Mouse (Mus musculus) kidney, embryonic 14.5 days (tissue): ENCODE measurements around the gene Pex5. TPM values are rescaled to one million over a fixed set of nuclear protein-coding genes. Genes with fewer than 3 reads are reported as not detected.
"Not testable (repeated sequence)": the region's sequence is repeated elsewhere in the genome, so short reads cannot be mapped to it uniquely, and the experiment has no call there.

Experiments
- ATAC-seq: fragments of 200-750 bp; cut with Nextera tagmentation; 2 replicates; pipeline ENCODE4 v1.8.0; 2017; ENCODE audit warnings: moderate number of reproducible peaks, mild to moderate bottlenecking, moderate TSS enrichment, moderate library complexity; ENCODE audit not compliant: low FRiP score, low TSS enrichment
- H3K27ac ChIP-seq: fragments of 300-500 bp; sonication (generic); 2 replicates; pipeline ENCODE4 v1.5.1; 2014; ENCODE audit warnings: low read depth, mild to moderate bottlenecking, low read length, moderate library complexity, mixed read lengths
- H3K27me3 ChIP-seq: fragments of 300-500 bp; sonication (generic); 2 replicates; pipeline ENCODE4 v1.6.1; 2014; ENCODE audit warnings: mild to moderate bottlenecking, low read length; ENCODE audit not compliant: control insufficient read depth, insufficient read depth
- H3K36me3 ChIP-seq: fragments of 300-500 bp; sonication (generic); 2 replicates; pipeline ENCODE4 v1.6.1; 2014; ENCODE audit warnings: low read length, mixed read lengths; ENCODE audit not compliant: control insufficient read depth, insufficient read depth
- H3K4me1 ChIP-seq: fragments of 300-500 bp; sonication (generic); 2 replicates; pipeline ENCODE4 v1.6.1; 2014; ENCODE audit warnings: low read length, mixed read lengths; ENCODE audit not compliant: control insufficient read depth, insufficient read depth
- H3K4me2 ChIP-seq: fragments of 300-500 bp; sonication (generic); replicated peaks from 2 replicates; pipeline ENCODE4 v1.6.1; 2014; ENCODE audit warnings: low read depth, mild to moderate bottlenecking, low read length
- H3K4me3 ChIP-seq: fragments of 300-500 bp; sonication (generic); 2 replicates; pipeline ENCODE4 v1.5.1; 2014; ENCODE audit warnings: mild to moderate bottlenecking, low read length
- H3K9ac ChIP-seq: fragments of 300-500 bp; sonication (generic); 2 replicates; pipeline ENCODE4 v1.6.1; 2014; ENCODE audit warnings: low read depth, mild to moderate bottlenecking, low read length, moderate library complexity
- H3K9me3 ChIP-seq: fragments of 300-500 bp; sonication (generic); 2 replicates; pipeline ENCODE4 v1.6.1; 2016; ENCODE audit warnings: low read length; ENCODE audit not compliant: control insufficient read depth
- WGBS: fragments of 180-500 bp; shearing (Covaris S2); extraction: QIAGEN DNeasy Blood & Tissue Kit; methylation state at CpG from one replicate; pipeline ENCODE4 v1.1.7; 2014; 5-methylcytosine and 5-hydroxymethylcytosine counted together
- polyA plus RNA-seq: library from polyadenylated mRNA; unstranded; fragments of >200 nt; fragmentation: Nextera tagmentation; extraction: Ambion mirVana; gene quantifications from 2 replicates; pipeline ENCODE4 v1.2.1, GENCODE M21; 2014

Pex5 gene
- polyA plus RNA-seq, 1 experiment from 2014 or later: 35.3 TPM

GRCm38 (mm10) chr6:124415347-124416088 is 651 bp upstream of the Pex5 start:
- WGBS: 4% methylated on average over 21 of the region's 21 CpGs
- Histone ChIP-seq H3K4me1 (peaks cover 7% of the 10 kb centered on the region; the same call in 1 of the 2 replicates), H3K27me3 (no peaks in the 10 kb centered on the region), H3K9me3 (no peaks in the 10 kb centered on the region), H3K36me3 (peaks cover 20% of the 10 kb centered on the region), H3K9ac (peak overlapping the region; percentile 84), H3K4me3 (peak overlapping the region; percentile 86), H3K4me2 (peak overlapping the region; percentile 59), H3K27ac (peak overlapping the region; percentile 65; the same call in 1 of the 2 replicates)
- peak; percentile 60 for ATAC-seq

GRCm38 (mm10) chr6:124414150-124414926 is 529 bp downstream of the Pex5 start:
- Histone ChIP-seq H3K9me3 (no peaks in the 10 kb centered on the region), H3K27ac (peak overlapping the region; percentile 73), H3K4me3 (peak overlapping the region; percentile 86), H3K27me3 (no peaks in the 10 kb centered on the region), H3K9ac (peak overlapping the region; percentile 84), H3K4me2 (peak overlapping the region; percentile 59), H3K4me1 (peaks cover 7% of the 10 kb centered on the region; the same call in 1 of the 2 replicates), H3K36me3 (peaks cover 20% of the 10 kb centered on the region)
- ATAC-seq: peak; percentile 73
- 2% methylated on average over 43 of the region's 45 CpGs for WGBS

GRCm38 (mm10) chr6:124413770-124414149 is 1.1 kb downstream of the Pex5 start:
- Histone ChIP-seq H3K4me3 (peak overlapping the region; percentile 86), H3K27me3 (no peaks in the 10 kb centered on the region), H3K4me2 (peak overlapping the region; percentile 59), H3K36me3 (peaks cover 20% of the 10 kb centered on the region), H3K27ac (no peak overlapping the region; the same call in 1 of the 2 replicates), H3K9me3 (no peaks in the 10 kb centered on the region), H3K9ac (peak overlapping the region; percentile 84), H3K4me1 (peaks cover 7% of the 10 kb centered on the region; the same call in 1 of the 2 replicates)
- ATAC-seq: no peak
- WGBS: 67% methylated on average over 3 of the region's 3 CpGs

GRCm38 (mm10) chr6:124408355-124408754 is 6.5 kb downstream of the Pex5 start:
- no peak overlapping the region for H3K9ac ChIP-seq
- 92% methylated on average over 5 of the region's 5 CpGs for WGBS
- no peaks in the 10 kb centered on the region for H3K27me3 ChIP-seq
- H3K4me2 ChIP-seq: no peak overlapping the region
- H3K36me3 ChIP-seq: peaks cover 56% of the 10 kb centered on the region
- H3K4me3 ChIP-seq: no peak overlapping the region
- H3K9me3 ChIP-seq: no peaks in the 10 kb centered on the region
- no peak for ATAC-seq
- H3K4me1 ChIP-seq: no peaks in the 10 kb centered on the region
- H3K27ac ChIP-seq: no peak overlapping the region

GRCm38 (mm10) chr6:124407180-124407579 is 7.7 kb downstream of the Pex5 start:
- no peaks in the 10 kb centered on the region for H3K27me3 ChIP-seq
- H3K9me3 ChIP-seq: no peaks in the 10 kb centered on the region
- no peak for ATAC-seq
- H3K36me3 ChIP-seq: peaks cover 60% of the 10 kb centered on the region
- H3K9ac ChIP-seq: no peak overlapping the region
- H3K4me2 ChIP-seq: no peak overlapping the region
- no peak overlapping the region for H3K27ac ChIP-seq
- no peaks in the 10 kb centered on the region for H3K4me1 ChIP-seq
- no peak overlapping the region for H3K4me3 ChIP-seq

GRCm38 (mm10) chr6:124406326-124406725 is 8.5 kb downstream of the Pex5 start:
- Histone ChIP-seq H3K27me3 (no peaks in the 10 kb centered on the region), H3K4me2 (no peak overlapping the region), H3K9me3 (no peaks in the 10 kb centered on the region), H3K9ac (no peak overlapping the region), H3K4me3 (no peak overlapping the region), H3K36me3 (peaks cover 58% of the 10 kb centered on the region), H3K4me1 (no peaks in the 10 kb centered on the region), H3K27ac (no peak overlapping the region)
- 97% methylated on average over 10 of the region's 10 CpGs for WGBS
- ATAC-seq: no peak

GRCm38 (mm10) chr6:124399738-124400137 is 15.1 kb downstream of the Pex5 start:
- 96% methylated on average over 6 of the region's 6 CpGs for WGBS
- no peak for ATAC-seq
- Histone ChIP-seq H3K9me3 (no peaks in the 10 kb centered on the region), H3K4me2 (no peak overlapping the region), H3K4me1 (no peaks in the 10 kb centered on the region), H3K27ac (no peak overlapping the region), H3K9ac (no peak overlapping the region), H3K4me3 (no peak overlapping the region), H3K36me3 (peaks cover 80% of the 10 kb centered on the region), H3K27me3 (no peaks in the 10 kb centered on the region)

- H3K9me3 ChIP-seq, ATAC-seq, H3K27ac ChIP-seq, H3K9ac ChIP-seq, H3K4me3 ChIP-seq, H3K4me1 ChIP-seq, H3K4me2 ChIP-seq, H3K27me3 ChIP-seq: not testable (repeated sequence)
- peaks cover 39% of the 10 kb centered on the region for H3K36me3 ChIP-seq
- 93% methylated on average over 3 of the region's 3 CpGs for WGBS
Measured at GRCm38 (mm10) chr6:124394991-124395390, 19.9 kb downstream of the Pex5 start.

- no peak for ATAC-seq
- no peak overlapping the region for H3K9ac ChIP-seq
- no peaks in the 10 kb centered on the region for H3K36me3 ChIP-seq
- no peak overlapping the region for H3K4me2 ChIP-seq
- no peak overlapping the region for H3K27ac ChIP-seq
- no peaks in the 10 kb centered on the region for H3K27me3 ChIP-seq
- H3K4me3 ChIP-seq: no peak overlapping the region
- no peaks in the 10 kb centered on the region; the same call in 1 of the 2 replicates for H3K9me3 ChIP-seq
- no peaks in the 10 kb centered on the region for H3K4me1 ChIP-seq
- WGBS: 48% methylated on average over 5 of the region's 5 CpGs
Measured at GRCm38 (mm10) chr6:124380142-124380541, 34.7 kb downstream of the Pex5 start.
